In the genomic region with DNA sequence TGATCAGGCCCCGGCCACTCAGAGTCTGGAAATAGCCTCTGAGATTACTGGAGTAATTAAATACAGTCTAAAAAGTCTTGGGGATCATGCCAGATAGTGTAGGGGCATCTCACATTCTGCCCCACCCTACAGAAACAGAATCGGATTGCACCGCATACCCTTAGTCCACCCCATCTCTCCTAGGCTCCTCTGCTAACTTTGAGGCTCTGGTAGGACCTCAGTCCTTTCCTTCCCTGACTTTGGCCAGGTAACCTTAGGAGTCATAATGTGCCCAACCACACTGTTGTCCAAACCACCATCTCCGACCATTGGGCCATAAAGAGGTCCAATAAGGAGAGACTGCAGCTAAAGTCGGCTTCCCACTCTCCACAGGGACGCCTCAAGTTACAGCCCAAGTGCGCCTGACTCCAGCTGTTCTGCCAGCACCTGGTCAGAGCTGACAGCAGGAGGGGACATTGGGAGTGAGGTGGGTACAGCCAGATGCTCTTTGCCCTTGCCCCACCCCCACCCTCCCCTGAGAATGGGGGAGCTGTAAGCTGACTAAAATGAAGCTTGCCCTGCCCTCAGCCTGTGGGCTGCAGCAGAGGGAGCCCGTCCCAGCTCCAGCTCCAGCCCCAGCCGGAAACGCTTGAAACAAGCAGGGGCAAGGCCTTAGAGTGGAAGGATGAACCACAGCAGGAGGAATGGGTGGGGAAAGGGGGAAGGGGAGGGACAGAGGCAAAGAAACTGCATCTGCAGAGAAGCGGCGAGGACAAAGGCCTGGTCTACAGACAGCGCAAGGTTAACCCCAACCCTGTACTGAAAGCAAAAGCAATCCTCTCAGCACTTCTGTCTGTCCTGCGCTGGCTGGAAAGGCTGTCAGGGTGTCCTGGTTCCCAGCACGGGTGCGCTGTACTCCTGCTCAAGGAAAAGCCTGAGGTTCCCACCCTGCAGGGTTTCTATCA, we compare ENCODE assay signal across 8 mouse cellular contexts. TPM values are rescaled to one million over a fixed set of nuclear protein-coding genes. Genes with fewer than 3 reads are reported as not detected.
DNase-seq lines count a peak whose midpoint lies in the region; ATAC-seq and TF ChIP-seq lines count a peak whose summit lies in the region.

No protein-coding gene starts in this region.

- 0 out of 2 replicates have a peak, but pooled peaks have one; percentile 19 for TF ChIP-seq POLR2A in CH12.LX (IDR thresholded peaks at IDR 0.05; ENCODE audit: low read depth, low read length)
- no peak; the same call in 1 of the 2 replicates for TF ChIP-seq POLR2A in bone marrow, adult 2 months (IDR thresholded peaks at IDR 0.05; ENCODE audit: borderline replicate concordance, control insufficient read depth, low read depth, low read length)
- TF ChIP-seq POLR2A in limb, embryonic 14.5 days (IDR thresholded peaks at IDR 0.05; ENCODE audit: borderline replicate concordance, extremely low read depth, insufficient read depth, insufficient read length), result no peak
- no peak for TF ChIP-seq POLR2A in myocyte (IDR thresholded peaks at IDR 0.05; ENCODE audit: insufficient read length, low read depth)

- H3ac ChIP-seq in myocyte (ENCODE audit: control insufficient read depth, insufficient read length), result no peak overlapping the region

- in situ Hi-C loops in CH12.LX (cut with MboI; ENCODE audit: low pct_ligation_motif_present, low pct_unique_long_range_greater_than_20kb, low sequenced_read_pairs), result loop anchor here (25.0 kb wide), 1 partner anchor 617 kb away; the partner anchor contains the start of gene Grm2

- H3K36me3 ChIP-seq in CH12.LX (replicated peaks in 1 of 2; ENCODE audit: control insufficient read depth in 1 of 2, insufficient read depth in 1 of 2, low read length in 1 of 2), result peaks cover 3 to 55% of the 10 kb centered on the region in 2 experiments
- H3K36me3 ChIP-seq in limb, embryonic 14.5 days (ENCODE audit: control insufficient read depth, insufficient read depth, low read length), result no peaks in the 10 kb centered on the region
- no peaks in the 10 kb centered on the region for H3K36me3 ChIP-seq in myocyte (ENCODE audit: control insufficient read depth, insufficient read depth)

- no peaks in the 10 kb centered on the region for H3K9me3 ChIP-seq in CH12.LX (replicated peaks; ENCODE audit: low read length)
- H3K9me3 ChIP-seq in limb, embryonic 14.5 days (ENCODE audit: control insufficient read depth, low read length), result no peaks in the 10 kb centered on the region

- 23% methylated on average over 16 of the region's 16 CpGs for WGBS in bone marrow, adult 2 months
- WGBS in limb, embryonic 14.5 days, result 20% methylated on average over 16 of the region's 16 CpGs

- 0 out of 2 replicates have a peak overlapping the region, but pooled peaks have one; percentile 4 for H3K9ac ChIP-seq in CH12.LX (ENCODE audit: insufficient read depth, low read depth)
- H3K9ac ChIP-seq in limb, embryonic 14.5 days (ENCODE audit: low read depth, low read length, severe bottlenecking), result peak overlapping the region; percentile 34; the same call in 1 of the 2 replicates

- peak overlapping the region; percentile 2; the same call in 1 of the 2 replicates for H3K27ac ChIP-seq in CH12.LX (ENCODE audit: insufficient read depth, low read depth)
- peak overlapping the region; percentile 92 for H3K27ac ChIP-seq in bone marrow, adult 2 months (ENCODE audit: control insufficient read depth, insufficient read depth, low read depth, low read length, poor library complexity)
- H3K27ac ChIP-seq in limb, embryonic 14.5 days (replicated peaks; ENCODE audit: low read depth, low read length), result no peak overlapping the region; the same call in 1 of the 2 replicates
- H3K27ac ChIP-seq in left cerebral cortex, adult 2 months, result no peak overlapping the region

- H3K79me2 ChIP-seq in CH12.LX (replicated peaks; ENCODE audit: control insufficient read depth, extremely low read depth, insufficient read depth, poor library complexity, severe bottlenecking) (no peaks in the 10 kb centered on the region), myocyte (ENCODE audit: control insufficient read depth, insufficient read depth) (no peaks in the 10 kb centered on the region)

- no peak for TF ChIP-seq CTCF in CH12.LX (conservative IDR thresholded peaks at IDR 0.05 in 1 of 2, IDR thresholded peaks at IDR 0.05 in 1 of 2; ENCODE audit: low read depth in 2 of 2, low read length in 2 of 2)
- TF ChIP-seq CTCF in bone marrow, adult 2 months (IDR thresholded peaks at IDR 0.05; ENCODE audit: control insufficient read depth, insufficient read depth, low read length), result no peak
- no peak for TF ChIP-seq CTCF in left cerebral cortex, adult 2 months (IDR thresholded peaks at IDR 0.05)

- H3K4me3 ChIP-seq in CH12.LX (replicated peaks in 1 of 3; ENCODE audit: low read depth in 2 of 3, low read length in 2 of 3, poor library complexity in 1 of 3) (peak overlapping the region; percentile 3 to 41 (median 31)), myocyte (no peak overlapping the region)
- H3K4me3 ChIP-seq in bone marrow, adult 2 months (replicated peaks; ENCODE audit: control insufficient read depth, low read depth, low read length), result peak overlapping the region; percentile 67
- no peak overlapping the region for H3K4me3 ChIP-seq in limb, embryonic 14.5 days (replicated peaks; ENCODE audit: low read length)
- no peak overlapping the region for H3K4me3 ChIP-seq in left cerebral cortex, adult 2 months

- dilution Hi-C loops in CH12.LX (cut with MboI; ENCODE audit: extremely low pct_ligation_motif_present, extremely low pct_unique_long_range_greater_than_20kb, low sequenced_read_pairs), result no loop called here

- H3K27me3 ChIP-seq in CH12.LX (replicated peaks) (no peaks in the 10 kb centered on the region), myocyte (ENCODE audit: control insufficient read depth, insufficient read depth, insufficient read length) (no peaks in the 10 kb centered on the region)
- H3K27me3 ChIP-seq in limb, embryonic 14.5 days (ENCODE audit: control insufficient read depth, insufficient read depth, low read length), result no peaks in the 10 kb centered on the region

- peaks cover 23 to 42% of the 10 kb centered on the region in 2 experiments for H3K4me1 ChIP-seq in CH12.LX (ENCODE audit: control insufficient read depth in 1 of 2, insufficient read depth in 2 of 2)
- H3K4me1 ChIP-seq in bone marrow, adult 2 months (ENCODE audit: control insufficient read depth, insufficient read depth, low read length), result peaks cover 14% of the 10 kb centered on the region
- H3K4me1 ChIP-seq in limb, embryonic 14.5 days (ENCODE audit: control insufficient read depth, insufficient read depth, low read length), result peaks cover 14% of the 10 kb centered on the region

- TF ChIP-seq RAD21 in CH12.LX (IDR thresholded peaks at IDR 0.05; ENCODE audit: low read depth, low read length), result no peak

- no peak for TF ChIP-seq EP300 in CH12.LX (IDR thresholded peaks at IDR 0.05; ENCODE audit: low read length)

- peak; percentile 80 for ATAC-seq in limb, embryonic 14.5 days (ENCODE audit: low FRiP score, low read depth)

- H3K4me2 ChIP-seq in CH12.LX (ENCODE audit: insufficient read depth, low read depth, poor library complexity, severe bottlenecking) (peak overlapping the region; percentile 71), myocyte (ENCODE audit: low read depth) (peak overlapping the region; percentile 34)
- H3K4me2 ChIP-seq in limb, embryonic 14.5 days (replicated peaks; ENCODE audit: low read depth, low read length, severe bottlenecking), result peak overlapping the region; percentile 15

- intact Hi-C loops in heart, postnatal 10 days (cut with DNase I), result no loop called here
- intact Hi-C loops in left cerebral cortex, adult 2 months (cut with DNase I), result loop anchor here (5.0 kb wide), 1 partner anchor 112 kb away; no protein-coding TSS in a partner anchor

- DNase-seq in CH12.LX (ENCODE audit: extremely low read depth), result no peak
- peak; percentile 48 to 53 for DNase-seq in heart, postnatal 10 days
- DNase-seq in limb, embryonic 14.5 days (ENCODE audit: low spot score), result no peak
- no peak for DNase-seq in layer of hippocampus, postnatal 25 days (ENCODE audit: extremely low spot score in 1 of 2, low spot score in 1 of 2)
- DNase-seq in left cerebral cortex, adult 2 months (ENCODE audit: extremely low spot score in 1 of 2, low spot score in 2 of 2), result no peak
- DNase-seq in left cerebral cortex, adult 11 months (ENCODE audit: low spot score), result no peak

RNA-seq across cellular contexts. Expression of gene Mapkapk3, which starts 10.0 kb away (rescaled TPM):
- total RNA-seq in CH12.LX (2012; rRNA removed), result 33.3 and 39.8 TPM in 2 replicates
- total RNA-seq in CH12.LX (2014; rRNA removed), result 29.1 and 29.9 TPM in 2 replicates
- polyA plus RNA-seq in CH12.LX (2012; ENCODE audit: insufficient read length, low read depth), result 30.1 and 33.1 TPM in 2 replicates
- 16.9 and 46.9 TPM in 2 replicates for polyA plus RNA-seq in bone marrow, adult 2 months (2011; ENCODE audit: insufficient read depth, insufficient read length, low replicate concordance, missing spikeins)
- 10 to 100 TPM; 22.1 to 23.3 TPM for total RNA-seq in heart, postnatal 10 days (2021)
- polyA plus RNA-seq in limb, embryonic 14.5 days (2012; rRNA removed), result 8.3 and 9.7 TPM in 2 replicates
- polyA plus RNA-seq in limb, embryonic 14.5 days (2014; fragmentation: Nextera tagmentation; extraction: Ambion mirVana), result 12.7 and 15.2 TPM in 2 replicates
- 3.9 TPM for polyA plus RNA-seq in myocyte (2012; fragmentation: generic; extraction: Trizol)
- total RNA-seq in layer of hippocampus, postnatal 25 days (2021), result 1 to 10 TPM; 2.1 to 3.1 TPM
- 1 to 10 TPM; 3.4 to 3.5 TPM for total RNA-seq in left cerebral cortex, adult 2 months (2021)

RNA-seq across cellular contexts. Expression of gene Cish, which starts 16.2 kb away (rescaled TPM):
- 1.7 and 3.5 TPM in 2 replicates for total RNA-seq in CH12.LX (2012; rRNA removed)
- 0.42 and 0.43 TPM in 2 replicates for total RNA-seq in CH12.LX (2014; rRNA removed)
- 2.2 and 4.6 TPM in 2 replicates for polyA plus RNA-seq in CH12.LX (2012; ENCODE audit: insufficient read length, low read depth)
- polyA plus RNA-seq in bone marrow, adult 2 months (2011; ENCODE audit: insufficient read depth, insufficient read length, low replicate concordance, missing spikeins), result 2.5 and 7.0 TPM in 2 replicates
- total RNA-seq in heart, postnatal 10 days (2021), result 100 to 1,000 TPM; 212 to 269 TPM
- polyA plus RNA-seq in limb, embryonic 14.5 days (2012; rRNA removed), result 8.4 and 12.1 TPM in 2 replicates
- polyA plus RNA-seq in limb, embryonic 14.5 days (2014; fragmentation: Nextera tagmentation; extraction: Ambion mirVana), result 5.1 and 5.6 TPM in 2 replicates
- polyA plus RNA-seq in myocyte (2012; fragmentation: generic; extraction: Trizol), result 0.64 TPM
- total RNA-seq in layer of hippocampus, postnatal 25 days (2021), result 1 to 10 TPM; 2.6 to 2.8 TPM
- total RNA-seq in left cerebral cortex, adult 2 months (2021), result 10 to 100 TPM in 1 of 2 experiments, 1 to 10 TPM in 1; 9.6 to 10.7 TPM

RNA-seq across cellular contexts. Expression of gene Dock3, which starts 47.9 kb away (rescaled TPM):
- total RNA-seq in CH12.LX (2012; rRNA removed) (0.21 and 0.30 TPM in 2 replicates), CH12.LX (2014; rRNA removed) (not detected in 2 replicates)
- polyA plus RNA-seq in CH12.LX (2012; ENCODE audit: insufficient read length, low read depth) (not detected in 2 replicates), myocyte (2012; fragmentation: generic; extraction: Trizol) (0.40 TPM)
- polyA plus RNA-seq in bone marrow, adult 2 months (2011; ENCODE audit: insufficient read depth, insufficient read length, low replicate concordance, missing spikeins), result 0.83 TPM in 1 of 2 replicates, not detected in the other
- 1 to 10 TPM; 1.1 to 1.4 TPM for total RNA-seq in heart, postnatal 10 days (2021)
- polyA plus RNA-seq in limb, embryonic 14.5 days (2012; rRNA removed), result 1.0 and 1.3 TPM in 2 replicates
- polyA plus RNA-seq in limb, embryonic 14.5 days (2014; fragmentation: Nextera tagmentation; extraction: Ambion mirVana), result 0.55 and 1.2 TPM in 2 replicates
- 100 to 1,000 TPM in 1 of 2 experiments, 10 to 100 TPM in 1; 97.3 to 116 TPM for total RNA-seq in layer of hippocampus, postnatal 25 days (2021)
- total RNA-seq in left cerebral cortex, adult 2 months (2021), result 100 to 1,000 TPM; 216 to 221 TPM

RNA-seq across cellular contexts. Expression of gene Hemk1, which starts 58.5 kb away (rescaled TPM):
- total RNA-seq in CH12.LX (2012; rRNA removed), result 12.2 and 20.5 TPM in 2 replicates
- total RNA-seq in CH12.LX (2014; rRNA removed), result 10.8 and 12.1 TPM in 2 replicates
- polyA plus RNA-seq in CH12.LX (2012; ENCODE audit: insufficient read length, low read depth), result 11.9 TPM in 2 replicates
- 18.2 and 30.2 TPM in 2 replicates for polyA plus RNA-seq in bone marrow, adult 2 months (2011; ENCODE audit: insufficient read depth, insufficient read length, low replicate concordance, missing spikeins)
- 10 to 100 TPM; 16.8 to 17.0 TPM for total RNA-seq in heart, postnatal 10 days (2021)
- polyA plus RNA-seq in limb, embryonic 14.5 days (2012; rRNA removed), result 24.9 and 32.9 TPM in 2 replicates
- polyA plus RNA-seq in limb, embryonic 14.5 days (2014; fragmentation: Nextera tagmentation; extraction: Ambion mirVana), result 12.2 and 12.8 TPM in 2 replicates
- polyA plus RNA-seq in myocyte (2012; fragmentation: generic; extraction: Trizol), result 17.7 TPM
- 10 to 100 TPM; 16.5 to 18.2 TPM for total RNA-seq in layer of hippocampus, postnatal 25 days (2021)
- total RNA-seq in left cerebral cortex, adult 2 months (2021), result 10 to 100 TPM; 18.6 to 21.5 TPM

Comparison
In these comparisons a context has a peak if more than half of its experiments do, and no peak if none do; other contexts are left out.
1. DNase-seq: peak in heart, postnatal 10 days (2 of 2); none in CH12.LX (single experiment), limb, embryonic 14.5 days (single experiment), layer of hippocampus, postnatal 25 days (0 of 2), left cerebral cortex, adult 2 months (0 of 2) and left cerebral cortex, adult 11 months (single experiment).
2. H3K27ac ChIP-seq: peak in CH12.LX (single experiment) and bone marrow, adult 2 months (single experiment); none in limb, embryonic 14.5 days (single experiment) and left cerebral cortex, adult 2 months (single experiment).
3. H3K4me2 ChIP-seq: peak in every context shown above with its lines; median percentile 71 in CH12.LX; 34 in myocyte; 15 in limb, embryonic 14.5 days.
4. H3K4me3 ChIP-seq: peak in CH12.LX (3 of 3) and bone marrow, adult 2 months (single experiment); none in limb, embryonic 14.5 days (single experiment), myocyte (single experiment) and left cerebral cortex, adult 2 months (single experiment).
5. RNA of gene Mapkapk3, which starts 10.0 kb away (total RNA-seq): 29.1 to 39.8 TPM in CH12.LX and 22.1 to 23.3 TPM in heart, postnatal 10 days; 3.4 to 3.5 TPM in left cerebral cortex, adult 2 months and 2.1 to 3.1 TPM in layer of hippocampus, postnatal 25 days; every median in the first group is over 4 times any median in the second.
6. RNA of gene Cish, which starts 16.2 kb away (total RNA-seq): 212 to 269 TPM in heart, postnatal 10 days; 9.6 to 10.7 TPM in left cerebral cortex, adult 2 months, 0.42 to 3.5 TPM in CH12.LX and 2.6 to 2.8 TPM in layer of hippocampus, postnatal 25 days; every median in the first group is over 10 times any median in the second.
7. RNA of gene Dock3, which starts 47.9 kb away (total RNA-seq): 216 to 221 TPM in left cerebral cortex, adult 2 months and 97.3 to 116 TPM in layer of hippocampus, postnatal 25 days; 1.1 to 1.4 TPM in heart, postnatal 10 days and 0.21 to 0.30 TPM in CH12.LX; every median in the first group is over 10 times any median in the second.